Mouse (Mus musculus) cerebellum, postnatal 25 days (tissue): Measurements from ENCODE around the gene Hacd4.

Experiments used
- DNase-seq, 2 experiments: peaks; one replicate each; pipeline ENCODE4 v3.0.0; 2021; ENCODE audit warnings: mixed read lengths in 2 of 2

Gene Hacd4

GRCm38 (mm10) chr4:88438326-88438989 is at the start of gene Hacd4:
Gene Hacd4, minus strand, starts transcription at chr4:88438928.
- peak; percentile 41 to 55 for DNase-seq

- no peak for DNase-seq
Measured at GRCm38 (mm10) chr4:88488107-88488506, 49.4 kb upstream of the Hacd4 start.

- no peak for DNase-seq
Measured at GRCm38 (mm10) chr4:88480130-88480529, 41.4 kb upstream of the Hacd4 start.

- no peak for DNase-seq
Measured at GRCm38 (mm10) chr4:88478809-88479186, 40.1 kb upstream of the Hacd4 start.

GRCm38 (mm10) chr4:88478177-88478808 is 39.6 kb upstream of the Hacd4 start:
- DNase-seq, result no peak

- no peak for DNase-seq
Measured at GRCm38 (mm10) chr4:88476511-88477210, 37.9 kb upstream of the Hacd4 start.

- DNase-seq, result no peak
Measured at GRCm38 (mm10) chr4:88476084-88476483, 37.4 kb upstream of the Hacd4 start.

GRCm38 (mm10) chr4:88471528-88471927 is 32.8 kb upstream of the Hacd4 start:
- no peak for DNase-seq

- DNase-seq, result no peak
Measured at GRCm38 (mm10) chr4:88464574-88464973, 25.8 kb upstream of the Hacd4 start.

- DNase-seq, result no peak
Measured at GRCm38 (mm10) chr4:88462981-88463646, 24.4 kb upstream of the Hacd4 start.

GRCm38 (mm10) chr4:88462501-88462900 is 23.8 kb upstream of the Hacd4 start:
- no peak for DNase-seq

GRCm38 (mm10) chr4:88461315-88461714 is 22.6 kb upstream of the Hacd4 start:
- DNase-seq, result no peak

- no peak for DNase-seq
Measured at GRCm38 (mm10) chr4:88458673-88459072, 19.9 kb upstream of the Hacd4 start.

GRCm38 (mm10) chr4:88458093-88458492 is 19.4 kb upstream of the Hacd4 start:
- no peak for DNase-seq

- DNase-seq, result no peak
Measured at GRCm38 (mm10) chr4:88450087-88450765, 11.5 kb upstream of the Hacd4 start.

GRCm38 (mm10) chr4:88448976-88449375 is 10.2 kb upstream of the Hacd4 start:
- DNase-seq, result no peak

GRCm38 (mm10) chr4:88440814-88441213 is 2.1 kb upstream of the Hacd4 start:
- DNase-seq, result no peak

- DNase-seq, result no peak
Measured at GRCm38 (mm10) chr4:88439669-88440123, 968 bp upstream of the Hacd4 start.

- no peak for DNase-seq
Measured at GRCm38 (mm10) chr4:88438990-88439329, 232 bp upstream of the Hacd4 start.

- no peak for DNase-seq
Measured at GRCm38 (mm10) chr4:88437917-88438316, 811 bp downstream of the Hacd4 start.

- DNase-seq, result no peak
Measured at GRCm38 (mm10) chr4:88437166-88437565, 1.6 kb downstream of the Hacd4 start.

GRCm38 (mm10) chr4:88436593-88437165 is 2.0 kb downstream of the Hacd4 start:
- DNase-seq, result no peak
